Mouse (Mus musculus) erythroid progenitor cell, adult 5-6 weeks (primary cell): ENCODE results near the gene Zcchc24. TPM values are rescaled to one million over a fixed set of nuclear protein-coding genes. Genes with fewer than 3 reads are reported as not detected.

Experiments
- ATAC-seq: replicated peaks from 2 replicates; pipeline ENCODE4 v1.8.0; 2016; ENCODE audit warnings: moderate number of reproducible peaks, mild to moderate bottlenecking, moderate TSS enrichment, inconsistent platforms; ENCODE audit not compliant: poor library complexity, low FRiP score, severe bottlenecking
- total RNA-seq, 2 experiments: library from RNA; stranded (forward) in 1 of 2; stranded (reverse) in 1 of 2; fragments of 150-400 nt in 1 of 2; fragments of 186-747, 209-891 nt in 1 of 2; gene quantifications; 2 replicates each; pipeline versions ENCODE4 v1.2.3 to v1.2.4; 2015 to 2017; ENCODE audit warnings: low replicate concordance in 2 of 2

Zcchc24 gene
- total RNA-seq, 2 experiments from 2014 or later: 0.61 to 2.9 TPM

GRCm38 (mm10) chr14:25725690-25726089 is 43.1 kb downstream of the Zcchc24 start:
- no peak for ATAC-seq

- ATAC-seq: no peak
These were observed 43.8 kb downstream of the Zcchc24 start for GRCm38 (mm10) chr14:25725032-25725497.

- ATAC-seq: no peak
These were observed 47.7 kb downstream of the Zcchc24 start for GRCm38 (mm10) chr14:25720962-25721707.

- no peak for ATAC-seq
These were observed 49.5 kb downstream of the Zcchc24 start for GRCm38 (mm10) chr14:25719371-25719770.

- ATAC-seq: no peak
These were observed 50.4 kb downstream of the Zcchc24 start for GRCm38 (mm10) chr14:25718471-25718870.

GRCm38 (mm10) chr14:25717718-25718117 is 51.1 kb downstream of the Zcchc24 start:
- no peak for ATAC-seq

GRCm38 (mm10) chr14:25716528-25716927 is 52.3 kb downstream of the Zcchc24 start:
- ATAC-seq: no peak

- ATAC-seq: no peak
These were observed 55.4 kb downstream of the Zcchc24 start for GRCm38 (mm10) chr14:25713443-25713842.

- no peak for ATAC-seq
These were observed 57.2 kb downstream of the Zcchc24 start for GRCm38 (mm10) chr14:25711602-25712001.

- no peak for ATAC-seq
These were observed 57.7 kb downstream of the Zcchc24 start for GRCm38 (mm10) chr14:25711177-25711576.

GRCm38 (mm10) chr14:25710681-25711080 is 58.2 kb downstream of the Zcchc24 start:
- no peak for ATAC-seq

GRCm38 (mm10) chr14:25710073-25710472 is 58.8 kb downstream of the Zcchc24 start:
- no peak for ATAC-seq

GRCm38 (mm10) chr14:25708917-25709316 is 59.9 kb downstream of the Zcchc24 start:
- no peak for ATAC-seq

- ATAC-seq: no peak
These were observed 60.4 kb downstream of the Zcchc24 start for GRCm38 (mm10) chr14:25708451-25708850.

GRCm38 (mm10) chr14:25707691-25708181 is 61.1 kb downstream of the Zcchc24 start:
- ATAC-seq: no peak

GRCm38 (mm10) chr14:25701986-25702385 is 66.9 kb downstream of the Zcchc24 start:
- no peak for ATAC-seq

GRCm38 (mm10) chr14:25696356-25696755 is 72.5 kb downstream of the Zcchc24 start:
- no peak for ATAC-seq

- ATAC-seq: no peak
These were observed 73.8 kb downstream of the Zcchc24 start for GRCm38 (mm10) chr14:25695059-25695458.

- 0 out of 2 replicates have a peak, but pooled peaks have one; percentile 10 for ATAC-seq
These were observed 74.3 kb downstream of the Zcchc24 start for GRCm38 (mm10) chr14:25694569-25694897.

GRCm38 (mm10) chr14:25693888-25694568 is 74.8 kb downstream of the Zcchc24 start, which contains the start of gene Ppif:
Ppif (plus strand) TSS chr14:25694154.
- peak; percentile 93 for ATAC-seq

- ATAC-seq: no peak
These were observed 75.5 kb downstream of the Zcchc24 start for GRCm38 (mm10) chr14:25693271-25693887.
